Mouse (Mus musculus): ENCODE measurements around the gene Mboat1. TPM values are rescaled to one million over a fixed set of nuclear protein-coding genes. Genes with fewer than 3 reads are reported as not detected.

Mboat1 gene
- polyA plus RNA-seq, 2 experiments = 0.65 to 1.2 TPM

DNA sequence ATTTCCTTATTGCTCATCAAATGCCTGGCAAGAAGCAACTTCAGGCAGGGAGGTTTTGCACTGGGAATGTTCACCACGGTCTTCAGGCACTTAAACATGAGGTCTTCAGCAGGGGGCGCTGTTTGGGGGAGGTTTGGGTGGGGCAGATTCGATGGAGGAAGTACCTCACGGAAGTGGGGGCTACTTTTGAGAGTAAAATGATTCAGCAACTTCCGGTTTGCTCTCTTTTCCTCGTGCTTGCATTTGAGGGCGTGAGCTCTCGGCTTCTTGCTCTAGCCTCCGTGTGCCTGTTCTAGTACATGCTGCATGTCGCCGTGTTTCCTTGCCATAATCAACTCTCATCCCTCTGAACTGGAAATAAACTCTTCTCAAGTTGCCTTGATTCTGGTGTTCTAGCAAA is 129.7 kb downstream of the Mboat1 start:
- ATAC-seq (ENCODE audit: insufficient read depth) (no peak), DNase-seq (ENCODE audit: low read depth in 3 of 3, low spot score in 3 of 3) (no peak)
- TF ChIP-seq EP300 (IDR thresholded peaks at IDR 0.05; ENCODE audit: low read depth) (no peak), CTCF (IDR thresholded peaks at IDR 0.05; ENCODE audit: low read depth) (0 out of 2 replicates have a peak, but pooled peaks have one; percentile 12)
- Histone ChIP-seq H3K4me2 (ENCODE audit: low read depth) (no peak overlapping the region), H3K4me3 (ENCODE audit: insufficient read depth in 1 of 2, low read depth in 2 of 2, low read length in 2 of 2) (no peak overlapping the region), H3K9ac (replicated peaks) (no peak overlapping the region), H3K27ac (no peak overlapping the region), H3K27me3 (ENCODE audit: control insufficient read depth, insufficient read depth, low read length) (no peaks in the 10 kb centered on the region), H3K4me1 (replicated peaks; ENCODE audit: control insufficient read depth in 2 of 2, insufficient read depth in 2 of 2, low read length in 1 of 2) (no peaks in the 10 kb centered on the region), H3K36me3 (replicated peaks; ENCODE audit: control insufficient read depth, insufficient read depth, low read depth) (no peaks in the 10 kb centered on the region), H3K9me3 (ENCODE audit: control insufficient read depth, low read length) (no peaks in the 10 kb centered on the region)
- WGBS (ENCODE audit: insufficient replicate concordance) = 68% methylated on average over 11 of the region's 11 CpGs

DNA sequence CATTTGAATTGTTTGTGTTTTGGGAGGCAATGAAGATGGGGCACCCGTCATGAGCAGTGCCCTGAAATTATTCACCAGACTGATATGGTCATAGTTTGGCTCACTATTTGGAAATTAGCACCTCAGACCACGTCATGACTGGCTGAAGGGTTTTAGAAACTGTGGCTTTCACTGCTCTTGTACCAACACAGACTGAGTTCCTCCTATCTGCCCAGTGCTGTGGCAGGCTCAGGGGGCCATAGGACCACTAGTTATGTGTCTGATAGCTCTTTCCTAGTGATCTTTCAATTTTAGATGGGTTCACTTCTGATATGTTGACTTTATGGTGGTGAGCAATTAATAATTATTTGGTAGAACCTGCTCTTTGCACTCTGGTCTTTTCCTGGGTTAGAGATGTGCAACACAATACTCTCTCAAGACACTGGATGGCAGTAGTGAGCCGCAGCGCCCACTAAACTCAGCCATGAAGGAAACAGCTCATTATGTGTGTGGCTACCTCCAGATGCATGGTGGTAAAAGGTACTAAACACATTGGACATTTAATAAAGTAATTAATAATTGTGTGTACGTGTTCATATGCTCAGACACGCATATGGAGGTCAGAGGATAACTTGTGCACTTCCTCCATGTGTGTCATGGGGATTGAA is 135.9 kb downstream of the Mboat1 start:
- Histone ChIP-seq H3K4me3 (ENCODE audit: insufficient read depth in 1 of 2, low read depth in 2 of 2, low read length in 2 of 2) (no peak overlapping the region), H3K4me1 (replicated peaks; ENCODE audit: control insufficient read depth in 2 of 2, insufficient read depth in 2 of 2, low read length in 1 of 2) (no peaks in the 10 kb centered on the region), H3K27ac (no peak overlapping the region), H3K9me3 (ENCODE audit: control insufficient read depth, low read length) (no peaks in the 10 kb centered on the region), H3K9ac (replicated peaks) (no peak overlapping the region), H3K36me3 (replicated peaks; ENCODE audit: control insufficient read depth, insufficient read depth, low read depth) (no peaks in the 10 kb centered on the region), H3K4me2 (ENCODE audit: low read depth) (no peak overlapping the region), H3K27me3 (ENCODE audit: control insufficient read depth, insufficient read depth, low read length) (no peaks in the 10 kb centered on the region)
- ATAC-seq (ENCODE audit: insufficient read depth) = no peak
- peak; percentile 80 for TF ChIP-seq CTCF (IDR thresholded peaks at IDR 0.05; ENCODE audit: low read depth)
- TF ChIP-seq EP300 (IDR thresholded peaks at IDR 0.05; ENCODE audit: low read depth) = no peak
- DNase-seq (ENCODE audit: low read depth in 3 of 3, low spot score in 3 of 3) = peak in 1 of 3 experiments; percentile 4
- 11% methylated on average over 6 of the region's 6 CpGs for WGBS (ENCODE audit: insufficient replicate concordance)

Other genes with a start within 250 kb of the Mboat1 start
- gene E2f3, start 150.4 kb upstream of the Mboat1 start, polyA plus RNA-seq (2012; rRNA removed) = 4.6 and 5.5 TPM in 2 replicates
- 3.4 and 3.7 TPM in 2 replicates for gene E2f3, start 150.4 kb upstream of the Mboat1 start, polyA plus RNA-seq (2014; fragmentation: Nextera tagmentation; extraction: Ambion mirVana)
- gene Agtr1a, start 200.0 kb downstream of the Mboat1 start, polyA plus RNA-seq (2012; rRNA removed) = 8.7 TPM in 2 replicates
- 10.3 and 10.8 TPM in 2 replicates for gene Agtr1a, start 200.0 kb downstream of the Mboat1 start, polyA plus RNA-seq (2014; fragmentation: Nextera tagmentation; extraction: Ambion mirVana)